Mouse (Mus musculus): ENCODE data around the gene C2cd2. TPM values are rescaled to one million over a fixed set of nuclear protein-coding genes. Genes with fewer than 3 reads are reported as not detected.

C2cd2 gene
- polyA plus RNA-seq, 1 experiment from 2014 or later = 19.8 TPM

GRCm38 (mm10) chr16:97875101-97875500, 87.3 kb downstream of the C2cd2 start:
- no peak overlapping the region for H3K4me3 ChIP-seq
- H3K9ac ChIP-seq = no peak overlapping the region
- no peaks in the 10 kb centered on the region for H3K27me3 ChIP-seq
- H3K4me2 ChIP-seq (replicated peaks) = no peak overlapping the region
- H3K36me3 ChIP-seq = peaks cover 20% of the 10 kb centered on the region
- 91% methylated on average over 4 of the region's 4 CpGs for WGBS
- H3K4me1 ChIP-seq = no peaks in the 10 kb centered on the region
- no peak for ATAC-seq (ENCODE audit: insufficient number of reproducible peaks, insufficient read depth, low FRiP score, low TSS enrichment)
- H3K9me3 ChIP-seq = no peaks in the 10 kb centered on the region
- H3K27ac ChIP-seq = no peak overlapping the region

DNA sequence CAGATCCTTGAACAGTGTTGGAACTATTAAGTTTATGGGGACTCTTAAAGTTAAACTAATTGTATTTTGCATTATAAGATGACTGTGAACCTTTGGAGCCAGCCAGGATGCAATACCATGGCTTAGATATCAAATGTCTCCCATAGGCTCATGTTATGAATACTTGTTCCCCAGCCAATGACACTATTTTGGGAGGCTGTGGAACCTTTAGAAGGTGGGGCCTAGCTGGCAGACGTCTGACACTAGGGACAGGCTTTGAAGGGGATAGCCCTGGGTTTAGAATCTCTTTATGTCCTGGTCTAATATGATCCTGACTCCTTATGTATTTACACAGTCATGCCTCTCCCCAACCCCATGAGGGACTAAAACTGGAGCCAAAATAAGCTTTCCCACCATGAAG, 88.0 kb downstream of the C2cd2 start:
- Histone ChIP-seq H3K27ac (no peak overlapping the region), H3K36me3 (peaks cover 20% of the 10 kb centered on the region), H3K27me3 (no peaks in the 10 kb centered on the region), H3K4me1 (no peaks in the 10 kb centered on the region), H3K4me3 (no peak overlapping the region), H3K9ac (no peak overlapping the region), H3K9me3 (no peaks in the 10 kb centered on the region), H3K4me2 (replicated peaks) (no peak overlapping the region)
- 31% methylated on average over 1 of the region's 1 CpGs for WGBS
- no peak for ATAC-seq (ENCODE audit: insufficient number of reproducible peaks, insufficient read depth, low FRiP score, low TSS enrichment)

- Histone ChIP-seq H3K27ac (no peak overlapping the region), H3K9ac (no peak overlapping the region), H3K27me3 (no peaks in the 10 kb centered on the region), H3K4me2 (replicated peaks) (no peak overlapping the region), H3K9me3 (no peaks in the 10 kb centered on the region), H3K36me3 (peaks cover 23% of the 10 kb centered on the region), H3K4me1 (no peaks in the 10 kb centered on the region), H3K4me3 (no peak overlapping the region)
- 80% methylated on average over 5 of the region's 5 CpGs for WGBS
- ATAC-seq (ENCODE audit: insufficient number of reproducible peaks, insufficient read depth, low FRiP score, low TSS enrichment) = no peak
Measured at GRCm38 (mm10) chr16:97872657-97873056, 89.7 kb downstream of the C2cd2 start.

- Histone ChIP-seq H3K9me3 (no peaks in the 10 kb centered on the region), H3K4me2 (replicated peaks) (no peak overlapping the region), H3K4me1 (no peaks in the 10 kb centered on the region), H3K27me3 (no peaks in the 10 kb centered on the region), H3K9ac (no peak overlapping the region), H3K36me3 (peaks cover 30% of the 10 kb centered on the region), H3K4me3 (no peak overlapping the region), H3K27ac (no peak overlapping the region)
- WGBS = 72% methylated on average over 6 of the region's 6 CpGs
- ATAC-seq (ENCODE audit: insufficient number of reproducible peaks, insufficient read depth, low FRiP score, low TSS enrichment) = no peak
Measured at GRCm38 (mm10) chr16:97869193-97870102, 93.0 kb downstream of the C2cd2 start.

- Histone ChIP-seq H3K4me3 (no peak overlapping the region), H3K4me2 (replicated peaks) (no peak overlapping the region), H3K4me1 (no peaks in the 10 kb centered on the region), H3K27ac (no peak overlapping the region), H3K9ac (no peak overlapping the region), H3K27me3 (no peaks in the 10 kb centered on the region), H3K9me3 (no peaks in the 10 kb centered on the region), H3K36me3 (0 out of 2 replicates have a peak, but pooled peaks cover 20% of the 10 kb centered on the region)
- WGBS = 85% methylated on average over 3 of the region's 3 CpGs
- no peak for ATAC-seq (ENCODE audit: insufficient number of reproducible peaks, insufficient read depth, low FRiP score, low TSS enrichment)
Measured at GRCm38 (mm10) chr16:97863932-97864467, 98.4 kb downstream of the C2cd2 start.

DNA sequence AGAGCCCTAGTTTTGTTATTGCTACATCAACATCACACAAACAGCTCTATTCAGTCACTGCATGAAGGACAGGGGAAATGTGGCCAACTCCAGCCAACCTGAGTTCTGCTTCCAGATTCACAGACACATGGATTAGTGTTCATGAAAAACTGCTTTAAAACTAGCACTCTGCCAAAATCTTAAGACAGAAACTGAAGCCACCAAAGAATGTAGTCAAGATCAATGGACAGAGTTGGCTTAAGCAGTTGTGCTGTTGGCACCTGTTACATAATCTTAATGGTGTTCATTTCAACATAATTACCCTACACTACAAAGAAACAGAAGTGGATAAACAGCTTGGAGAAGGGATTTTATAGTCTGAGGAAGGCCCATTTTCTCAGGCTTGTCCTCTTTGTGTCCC, 106.3 kb downstream of the C2cd2 start:
- Histone ChIP-seq H3K27ac (no peak overlapping the region), H3K9me3 (no peaks in the 10 kb centered on the region), H3K9ac (no peak overlapping the region), H3K27me3 (no peaks in the 10 kb centered on the region), H3K36me3 (no peaks in the 10 kb centered on the region), H3K4me2 (replicated peaks) (no peak overlapping the region), H3K4me3 (no peak overlapping the region), H3K4me1 (peaks cover 7% of the 10 kb centered on the region)
- no peak for ATAC-seq (ENCODE audit: insufficient number of reproducible peaks, insufficient read depth, low FRiP score, low TSS enrichment)

GRCm38 (mm10) chr16:97851741-97852319, 110.6 kb downstream of the C2cd2 start, which contains the start of gene Prdm15:
Prdm15 (minus strand) TSS chr16:97851850.
- Histone ChIP-seq H3K4me2 (replicated peaks) (peak within 1 kb of the TSS; percentile 77), H3K27me3 (no peaks in the 10 kb centered on the region), H3K9me3 (no peaks in the 10 kb centered on the region), H3K36me3 (0 out of 2 replicates have a peak, but pooled peaks cover 7% of the 10 kb centered on the region), H3K9ac (peak within 1 kb of the TSS; percentile 96), H3K4me3 (peak within 1 kb of the TSS; percentile 82), H3K27ac (peak within 1 kb of the TSS; percentile 98), H3K4me1 (peaks cover 14% of the 10 kb centered on the region)
- peak; percentile 89 for ATAC-seq (ENCODE audit: insufficient number of reproducible peaks, insufficient read depth, low FRiP score, low TSS enrichment)
- under 1% methylated on average over 31 of the region's 31 CpGs for WGBS

DNA sequence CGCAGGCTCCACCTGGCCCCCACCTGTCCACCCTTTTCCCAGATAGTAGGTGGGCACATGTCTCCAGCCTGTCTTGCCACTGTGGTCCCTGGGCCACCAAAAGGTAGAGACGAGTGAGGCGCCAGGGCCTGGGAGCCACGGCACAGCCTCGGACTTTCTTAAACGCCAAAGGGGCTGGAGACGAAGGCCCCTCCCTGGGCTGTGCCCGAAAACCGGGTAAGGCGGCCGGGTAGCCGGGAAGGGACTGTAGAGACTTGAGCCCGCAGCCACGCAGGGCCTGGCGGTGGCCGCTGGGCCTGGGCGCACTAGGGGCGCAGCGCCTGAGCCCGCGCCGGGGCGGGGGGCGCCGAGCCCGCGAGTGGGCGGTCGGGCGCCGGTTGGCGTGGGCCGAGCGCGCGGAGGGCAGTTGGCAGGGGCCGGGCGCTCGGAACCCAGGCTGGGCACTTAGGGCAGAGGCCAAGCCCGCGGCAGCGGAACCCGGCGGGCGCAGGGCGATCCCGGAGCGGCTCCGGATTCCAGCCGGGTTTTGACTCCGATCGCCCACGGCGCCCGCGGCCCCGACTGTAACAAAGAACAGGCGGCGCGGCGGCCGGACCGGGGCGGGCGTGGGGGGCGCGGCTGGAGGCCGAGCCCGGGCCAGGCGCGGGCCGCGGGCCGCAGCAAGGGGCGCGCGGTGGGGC, 111.2 kb downstream of the C2cd2 start:
- under 1% methylated on average over 73 of the region's 77 CpGs for WGBS
- peak overlapping the region; percentile 82 for H3K4me3 ChIP-seq
- peak overlapping the region; percentile 98 for H3K27ac ChIP-seq
- H3K9me3 ChIP-seq = no peaks in the 10 kb centered on the region
- H3K4me2 ChIP-seq (replicated peaks) = peak overlapping the region; percentile 69
- H3K9ac ChIP-seq = peak overlapping the region; percentile 96
- no peaks in the 10 kb centered on the region for H3K27me3 ChIP-seq
- peaks cover 14% of the 10 kb centered on the region for H3K4me1 ChIP-seq
- peak; percentile 91 for ATAC-seq (ENCODE audit: insufficient number of reproducible peaks, insufficient read depth, low FRiP score, low TSS enrichment)
- 0 out of 2 replicates have a peak, but pooled peaks cover 11% of the 10 kb centered on the region for H3K36me3 ChIP-seq

DNA sequence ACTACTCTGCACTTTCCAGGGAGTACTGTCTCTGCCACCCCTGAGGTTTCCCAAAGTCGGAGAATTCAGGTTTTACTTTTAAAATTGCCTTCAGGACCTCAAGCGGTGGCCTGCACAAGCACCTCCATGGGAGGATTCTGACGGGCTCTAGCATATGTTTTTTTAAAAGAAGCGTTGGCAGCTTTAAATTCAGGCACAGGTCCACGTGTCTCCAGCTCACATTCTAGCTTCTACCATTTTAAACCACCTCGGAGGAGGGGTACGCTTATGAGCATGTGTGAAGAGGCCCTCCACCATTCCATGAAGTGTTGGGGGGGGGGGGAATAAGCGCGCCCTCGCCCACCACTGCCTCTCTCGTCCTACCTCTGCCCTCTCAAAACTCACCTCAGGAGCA, 111.7 kb downstream of the C2cd2 start:
- Histone ChIP-seq H3K27ac (peak overlapping the region; percentile 98), H3K9ac (peak overlapping the region; percentile 96), H3K4me1 (peaks cover 14% of the 10 kb centered on the region), H3K9me3 (no peaks in the 10 kb centered on the region), H3K36me3 (0 out of 2 replicates have a peak, but pooled peaks cover 17% of the 10 kb centered on the region), H3K4me3 (peak overlapping the region; percentile 82), H3K27me3 (no peaks in the 10 kb centered on the region), H3K4me2 (replicated peaks) (peak overlapping the region; percentile 69)
- 0% methylated on average over 9 of the region's 11 CpGs for WGBS
- peak; percentile 48 for ATAC-seq (ENCODE audit: insufficient number of reproducible peaks, insufficient read depth, low FRiP score, low TSS enrichment)

- ATAC-seq (ENCODE audit: insufficient number of reproducible peaks, insufficient read depth, low FRiP score, low TSS enrichment) = no peak
- 79% methylated on average over 6 of the region's 6 CpGs for WGBS
Measured at GRCm38 (mm10) chr16:97848832-97849231, 113.6 kb downstream of the C2cd2 start.

More at GRCm38 (mm10) chr16:97848832-97849231, 113.6 kb downstream of the C2cd2 start:
- Histone ChIP-seq H3K36me3 (0 out of 2 replicates have a peak, but pooled peaks cover 19% of the 10 kb centered on the region), H3K4me2 (replicated peaks) (no peak overlapping the region), H3K27me3 (no peaks in the 10 kb centered on the region), H3K4me3 (no peak overlapping the region), H3K27ac (no peak overlapping the region), H3K9ac (no peak overlapping the region), H3K9me3 (no peaks in the 10 kb centered on the region), H3K4me1 (peaks cover 14% of the 10 kb centered on the region)
